Mouse (Mus musculus) embryonic facial prominence, embryonic 10.5 days (tissue): Measurements from ENCODE around the gene Cep83. TPM values are rescaled to one million over a fixed set of nuclear protein-coding genes. Genes with fewer than 3 reads are reported as not detected.
"Not testable (repeated sequence)": the region's sequence is repeated elsewhere in the genome, so short reads cannot be mapped to it uniquely, and the experiment has no call there.

Experiments
- DNase-seq: peaks from one replicate; pipeline ENCODE4 v3.0.0-alpha.2; 2017; ENCODE audit warnings: low spot score
- H3K27ac ChIP-seq: fragments of 300-500 bp; sonication (generic); replicated peaks from 2 replicates; pipeline ENCODE4 v1.5.1; 2016; ENCODE audit warnings: mild to moderate bottlenecking
- H3K27me3 ChIP-seq: fragments of 300-500 bp; sonication (generic); replicated peaks from 2 replicates; pipeline ENCODE4 v1.6.1; 2016; ENCODE audit warnings: low read depth, mild to moderate bottlenecking; ENCODE audit not compliant: poor library complexity, severe bottlenecking
- H3K36me3 ChIP-seq: fragments of 300-500 bp; sonication (generic); replicated peaks from 2 replicates; pipeline ENCODE4 v1.6.1; 2016; ENCODE audit warnings: mild to moderate bottlenecking, moderate library complexity
- H3K4me1 ChIP-seq: fragments of 300-500 bp; sonication (generic); 2 replicates; pipeline ENCODE4 v1.6.1; 2016
- H3K4me3 ChIP-seq: fragments of 300-500 bp; sonication (generic); 2 replicates; pipeline ENCODE4 v1.5.1; 2016; ENCODE audit warnings: mild to moderate bottlenecking, moderate library complexity
- H3K9me3 ChIP-seq: fragments of 300-500 bp; sonication (generic); 2 replicates; pipeline ENCODE4 v1.6.1; 2016; ENCODE audit warnings: mild to moderate bottlenecking
- WGBS: fragments of 180-500 bp; shearing (Covaris S2); methylation state at CpG from one replicate; pipeline ENCODE4 v1.1.7; 2016; 5-methylcytosine and 5-hydroxymethylcytosine counted together
- polyA plus RNA-seq: library from polyadenylated mRNA; unstranded; fragments of >200 nt; fragmentation: Nextera tagmentation; extraction: Ambion mirVana; gene quantifications from 2 replicates; pipeline ENCODE4 v1.2.1, GENCODE M21; 2016

The Cep83 gene
- polyA plus RNA-seq, 1 experiment from 2014 or later, result 20.0 TPM

DNA sequence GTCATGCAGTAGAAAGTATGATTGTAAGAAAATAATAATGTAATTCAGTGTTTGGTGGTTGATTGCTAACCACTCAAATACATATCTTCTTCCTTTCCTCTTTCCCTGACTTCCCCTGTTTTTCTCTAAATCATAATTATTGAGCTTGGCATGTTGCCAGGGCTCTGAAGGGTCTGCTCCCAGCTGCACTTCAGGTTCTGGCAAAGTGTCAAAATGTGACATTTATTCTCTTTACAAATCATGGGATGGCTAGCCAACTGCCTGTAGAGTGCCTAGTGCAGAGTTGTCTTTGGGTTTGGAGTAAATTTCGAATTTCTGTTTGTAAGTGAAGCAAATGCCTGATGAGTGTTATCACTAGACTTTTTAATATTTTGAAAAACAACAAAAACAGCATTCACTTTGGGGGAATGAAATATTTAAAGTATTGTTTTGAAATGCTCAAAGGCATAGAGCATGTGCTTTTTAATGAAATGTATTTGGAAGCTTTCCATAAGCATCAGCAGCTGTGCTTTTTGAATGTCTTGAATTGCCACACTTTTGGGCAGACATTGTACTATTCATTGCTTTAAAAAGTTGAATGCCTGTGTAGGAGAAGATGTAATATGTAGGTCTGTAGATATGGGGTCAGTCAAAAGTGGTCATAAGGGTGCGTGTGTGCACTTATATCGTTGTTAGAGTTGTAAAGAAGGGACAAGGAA lies 21.3 kb downstream of the Cep83 start:
- Histone ChIP-seq H3K27me3 (no peaks in the 10 kb centered on the region), H3K36me3 (peaks cover 5% of the 10 kb centered on the region), H3K9me3 (peaks cover 3% of the 10 kb centered on the region; the same call in 1 of the 2 replicates), H3K4me1 (no peaks in the 10 kb centered on the region), H3K27ac (no peak overlapping the region), H3K4me3 (no peak overlapping the region)
- DNase-seq, result no peak
- 92% methylated on average over 3 of the region's 3 CpGs for WGBS

GRCm38 (mm10) chr10:94710320-94710695 lies 21.9 kb downstream of the Cep83 start:
- peaks cover 5% of the 10 kb centered on the region for H3K36me3 ChIP-seq
- H3K4me3 ChIP-seq, result no peak overlapping the region
- H3K4me1 ChIP-seq, result no peaks in the 10 kb centered on the region
- H3K27ac ChIP-seq, result no peak overlapping the region
- WGBS, result 95% methylated on average over 2 of the region's 2 CpGs
- no peak for DNase-seq
- H3K27me3 ChIP-seq, result no peaks in the 10 kb centered on the region
- peaks cover 3% of the 10 kb centered on the region; the same call in 1 of the 2 replicates for H3K9me3 ChIP-seq

- H3K4me3 ChIP-seq, result no peak overlapping the region
- H3K27ac ChIP-seq, result no peak overlapping the region
- no peaks in the 10 kb centered on the region for H3K4me1 ChIP-seq
- DNase-seq, result no peak
- no peaks in the 10 kb centered on the region for H3K9me3 ChIP-seq
- 84% methylated on average over 6 of the region's 6 CpGs for WGBS
- H3K36me3 ChIP-seq, result peaks cover 16% of the 10 kb centered on the region
- no peaks in the 10 kb centered on the region for H3K27me3 ChIP-seq
Measured at GRCm38 (mm10) chr10:94720300-94720699, 31.8 kb downstream of the Cep83 start.

GRCm38 (mm10) chr10:94728053-94728452 lies 39.6 kb downstream of the Cep83 start:
- WGBS, result 88% methylated on average over 2 of the region's 2 CpGs
- not testable (repeated sequence) for DNase-seq, H3K27me3 ChIP-seq, H3K4me1 ChIP-seq, H3K4me3 ChIP-seq, H3K9me3 ChIP-seq, H3K27ac ChIP-seq
- peaks cover 15% of the 10 kb centered on the region for H3K36me3 ChIP-seq

GRCm38 (mm10) chr10:94730445-94730844 lies 42.0 kb downstream of the Cep83 start:
- DNase-seq, result no peak
- H3K36me3 ChIP-seq, result peaks cover 15% of the 10 kb centered on the region
- 95% methylated on average over 3 of the region's 3 CpGs for WGBS
- H3K4me3 ChIP-seq, result no peak overlapping the region
- H3K4me1 ChIP-seq, result no peaks in the 10 kb centered on the region
- H3K27ac ChIP-seq, result no peak overlapping the region
- H3K27me3 ChIP-seq, result no peaks in the 10 kb centered on the region
- H3K9me3 ChIP-seq, result no peaks in the 10 kb centered on the region

DNA sequence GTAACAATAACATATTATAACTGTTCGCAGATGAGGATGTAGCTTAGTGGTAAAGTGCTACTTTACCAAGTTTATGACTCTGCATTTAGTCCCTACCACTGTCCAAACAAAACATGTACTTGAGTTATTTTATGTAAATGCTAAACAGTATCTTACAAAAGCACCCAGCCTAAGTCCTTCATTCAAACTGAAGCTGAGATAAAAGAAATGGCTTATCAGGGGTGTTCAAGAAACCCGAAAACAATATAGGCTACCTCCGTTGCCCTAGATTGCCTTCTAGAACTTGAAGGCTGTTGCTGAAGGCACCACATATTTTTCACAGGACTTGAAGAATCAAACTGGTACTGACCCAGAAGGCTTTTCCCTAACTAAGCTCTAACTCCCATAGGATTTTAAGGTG lies 46.4 kb downstream of the Cep83 start:
- WGBS, result 97% methylated on average over 3 of the region's 3 CpGs
- DNase-seq, result no peak
- Histone ChIP-seq H3K36me3 (no peaks in the 10 kb centered on the region; the same call in 1 of the 2 replicates), H3K27ac (no peak overlapping the region), H3K27me3 (no peaks in the 10 kb centered on the region), H3K4me1 (no peaks in the 10 kb centered on the region), H3K9me3 (no peaks in the 10 kb centered on the region), H3K4me3 (no peak overlapping the region)

DNA sequence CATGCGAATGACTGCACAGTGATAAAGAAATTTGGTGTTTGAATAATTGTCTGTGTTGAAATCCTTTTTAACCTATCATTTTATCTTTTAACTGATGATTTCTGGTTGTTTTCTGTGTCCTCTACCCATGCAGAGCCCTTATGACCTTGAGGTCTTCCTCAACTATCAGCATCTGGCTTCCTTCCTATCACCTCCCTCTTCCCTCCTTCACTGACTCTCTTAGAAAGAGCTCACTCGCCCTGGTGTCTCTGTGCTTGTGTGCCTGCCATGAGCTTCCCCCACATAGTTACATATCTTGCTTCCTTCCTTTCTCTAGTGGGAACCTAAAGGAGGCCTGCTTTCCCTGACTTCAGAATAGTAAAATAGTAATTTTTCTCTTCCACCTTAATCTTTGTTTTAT lies 51.8 kb downstream of the Cep83 start:
- H3K36me3 ChIP-seq, result peaks cover 9% of the 10 kb centered on the region
- WGBS, result 85% methylated on average over 2 of the region's 2 CpGs
- H3K4me1 ChIP-seq, result no peaks in the 10 kb centered on the region
- no peak overlapping the region for H3K4me3 ChIP-seq
- no peak for DNase-seq
- no peaks in the 10 kb centered on the region for H3K9me3 ChIP-seq
- H3K27me3 ChIP-seq, result no peaks in the 10 kb centered on the region
- no peak overlapping the region for H3K27ac ChIP-seq

DNA sequence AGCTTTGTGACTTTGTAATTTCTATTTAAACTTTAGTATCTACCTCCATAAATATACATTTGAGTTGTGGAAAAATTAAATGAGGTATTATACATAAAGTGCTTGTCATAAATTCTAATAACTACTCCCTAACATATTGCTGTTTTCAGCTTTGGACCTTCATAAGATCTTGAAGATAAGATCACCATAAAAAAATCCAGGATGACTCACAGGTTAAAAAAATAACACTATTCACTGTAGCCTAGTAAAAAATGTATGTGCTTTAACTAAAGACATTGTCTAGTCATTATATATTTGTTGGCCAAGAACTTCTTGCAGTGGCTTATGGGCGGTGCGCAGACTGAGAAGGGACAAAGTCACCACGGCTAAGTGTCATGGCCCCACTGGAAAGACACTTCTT lies 53.0 kb downstream of the Cep83 start:
- DNase-seq, result no peak
- no peaks in the 10 kb centered on the region for H3K4me1 ChIP-seq
- 96% methylated on average over 3 of the region's 3 CpGs for WGBS
- H3K9me3 ChIP-seq, result no peaks in the 10 kb centered on the region
- peaks cover 9% of the 10 kb centered on the region for H3K36me3 ChIP-seq
- no peak overlapping the region for H3K27ac ChIP-seq
- H3K27me3 ChIP-seq, result no peaks in the 10 kb centered on the region
- H3K4me3 ChIP-seq, result no peak overlapping the region

GRCm38 (mm10) chr10:94747011-94747410 lies 58.6 kb downstream of the Cep83 start:
- H3K27me3 ChIP-seq, result no peaks in the 10 kb centered on the region
- WGBS, result 89% methylated on average over 2 of the region's 2 CpGs
- no peaks in the 10 kb centered on the region for H3K4me1 ChIP-seq
- DNase-seq, result no peak
- H3K36me3 ChIP-seq, result peaks cover 23% of the 10 kb centered on the region
- H3K27ac ChIP-seq, result no peak overlapping the region
- no peak overlapping the region for H3K4me3 ChIP-seq
- H3K9me3 ChIP-seq, result no peaks in the 10 kb centered on the region

- no peak overlapping the region for H3K4me3 ChIP-seq
- H3K4me1 ChIP-seq, result 0 out of 2 replicates have a peak, but pooled peaks cover 3% of the 10 kb centered on the region
- DNase-seq, result no peak
- 87% methylated on average over 3 of the region's 3 CpGs for WGBS
- H3K9me3 ChIP-seq, result no peaks in the 10 kb centered on the region
- H3K27ac ChIP-seq, result no peak overlapping the region
- H3K36me3 ChIP-seq, result peaks cover 10% of the 10 kb centered on the region
- H3K27me3 ChIP-seq, result no peaks in the 10 kb centered on the region
Measured at GRCm38 (mm10) chr10:94771496-94771895, 83.0 kb downstream of the Cep83 start.

- Histone ChIP-seq H3K27me3 (no peaks in the 10 kb centered on the region), H3K27ac (no peak overlapping the region), H3K4me1 (no peaks in the 10 kb centered on the region), H3K36me3 (peaks cover 17% of the 10 kb centered on the region), H3K9me3 (no peaks in the 10 kb centered on the region), H3K4me3 (no peak overlapping the region)
- WGBS, result 90% methylated on average over 3 of the region's 3 CpGs
- DNase-seq, result no peak
Measured at GRCm38 (mm10) chr10:94777576-94777975, 89.1 kb downstream of the Cep83 start.

DNA sequence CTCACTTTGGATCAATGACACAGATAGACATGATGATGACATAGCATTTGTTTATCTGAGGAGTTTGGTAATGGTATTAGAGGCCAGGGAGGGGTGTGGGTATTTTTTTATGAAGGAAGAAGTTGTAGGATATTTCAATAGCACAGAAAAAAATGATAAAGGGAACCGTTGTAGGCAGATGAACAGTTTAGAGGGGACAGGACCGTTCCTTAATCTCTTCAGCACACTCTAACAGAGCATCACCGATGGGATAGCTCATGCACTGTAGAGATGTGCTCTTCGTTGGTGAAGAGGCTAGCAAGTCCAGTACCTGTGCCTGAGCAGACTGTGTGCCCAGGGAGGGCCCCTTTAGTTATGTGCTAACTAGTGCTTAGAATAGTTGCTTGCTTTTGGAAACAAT lies 90.9 kb downstream of the Cep83 start:
- no peaks in the 10 kb centered on the region for H3K4me1 ChIP-seq
- no peak for DNase-seq
- H3K27me3 ChIP-seq, result no peaks in the 10 kb centered on the region
- no peak overlapping the region for H3K4me3 ChIP-seq
- no peak overlapping the region for H3K27ac ChIP-seq
- WGBS, result 95% methylated on average over 4 of the region's 4 CpGs
- H3K9me3 ChIP-seq, result no peaks in the 10 kb centered on the region
- H3K36me3 ChIP-seq, result peaks cover 17% of the 10 kb centered on the region

GRCm38 (mm10) chr10:94780618-94781262 lies 92.3 kb downstream of the Cep83 start:
- no peak for DNase-seq
- 86% methylated on average over 3 of the region's 3 CpGs for WGBS
- peaks cover 13% of the 10 kb centered on the region for H3K36me3 ChIP-seq
- no peak overlapping the region for H3K27ac ChIP-seq
- H3K27me3 ChIP-seq, result no peaks in the 10 kb centered on the region
- no peaks in the 10 kb centered on the region for H3K4me1 ChIP-seq
- H3K4me3 ChIP-seq, result no peak overlapping the region
- H3K9me3 ChIP-seq, result no peaks in the 10 kb centered on the region
